Mouse (Mus musculus): ENCODE results near the gene Stat5a. TPM values are rescaled to one million over a fixed set of nuclear protein-coding genes. Genes with fewer than 3 reads are reported as not detected.
A peak's percentile ranks its signal among the peaks of the same experiment; 100 is the strongest.

The Stat5a gene
- total and polyA plus RNA-seq, 2 experiments from 2014 or later, result 4.0 to 5.1 TPM

DNA sequence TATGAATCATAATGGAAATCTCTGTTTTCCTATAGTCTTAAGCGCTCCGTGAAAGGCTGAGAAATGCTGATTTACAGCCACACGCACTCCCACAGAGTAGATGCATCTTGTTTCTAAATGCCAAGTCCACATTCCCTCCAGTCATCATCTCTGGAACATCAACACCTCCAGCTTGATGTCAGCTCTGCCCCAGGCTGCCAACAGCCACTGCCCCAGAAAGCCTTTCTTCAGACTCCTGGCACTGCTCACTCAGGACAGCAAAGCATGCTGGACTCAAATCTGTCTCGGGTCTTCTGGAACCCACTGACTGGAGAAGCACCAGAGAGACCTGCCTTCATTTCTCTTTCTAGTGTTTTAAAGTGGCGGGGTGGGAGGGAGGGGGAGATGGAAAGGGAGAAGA, 33.3 kb downstream of the Stat5a start:
- H3K9me3 ChIP-seq (ENCODE audit: low read length), result no peaks in the 10 kb centered on the region
- H3K4me3 ChIP-seq (ENCODE audit: low read depth, low read length), result no peak overlapping the region
- no peaks in the 10 kb centered on the region for H3K4me1 ChIP-seq (ENCODE audit: insufficient read depth, low read length)
- H3K36me3 ChIP-seq (ENCODE audit: insufficient read depth, low read length), result peaks cover 40% of the 10 kb centered on the region
- H3K9ac ChIP-seq (replicated peaks; ENCODE audit: low read length, poor library complexity, severe bottlenecking), result no peak overlapping the region
- no peak for TF ChIP-seq CTCF (IDR thresholded peaks at IDR 0.05)
- H3K27ac ChIP-seq (ENCODE audit: low read depth, low read length), result no peak overlapping the region
- no peak overlapping the region for H3K4me2 ChIP-seq (ENCODE audit: low read depth, low read length, poor library complexity, severe bottlenecking)
- DNase-seq (ENCODE audit: low spot score) (no peak), ATAC-seq (ENCODE audit: low FRiP score) (no peak)
- no peaks in the 10 kb centered on the region for H3K27me3 ChIP-seq (ENCODE audit: insufficient read depth, low read length)
- WGBS, result 86% methylated on average over 4 of the region's 5 CpGs

DNA sequence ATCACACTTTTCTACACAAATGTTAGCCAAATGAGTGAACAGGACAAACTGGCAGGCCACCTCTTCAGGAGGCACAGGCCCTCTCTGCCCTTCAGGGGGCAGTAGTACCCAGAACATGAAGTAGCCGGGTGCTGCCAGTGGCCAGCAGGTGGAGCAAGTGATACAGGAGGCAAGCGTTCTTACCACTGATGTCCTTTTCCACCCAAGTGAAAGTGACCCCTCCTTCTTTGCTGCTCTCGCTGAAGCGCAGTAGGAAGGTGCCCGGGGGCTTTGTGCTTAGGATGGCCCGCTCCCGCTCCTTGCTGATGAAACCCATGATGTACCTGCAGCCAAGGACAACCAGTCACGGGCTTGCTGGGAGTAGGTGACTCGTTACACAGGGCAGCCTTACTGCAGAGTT, 34.3 kb downstream of the Stat5a start:
- Histone ChIP-seq H3K4me1 (ENCODE audit: insufficient read depth, low read length) (no peaks in the 10 kb centered on the region), H3K9ac (replicated peaks; ENCODE audit: low read length, poor library complexity, severe bottlenecking) (no peak overlapping the region), H3K4me2 (ENCODE audit: low read depth, low read length, poor library complexity, severe bottlenecking) (no peak overlapping the region), H3K27ac (ENCODE audit: low read depth, low read length) (no peak overlapping the region), H3K9me3 (ENCODE audit: low read length) (no peaks in the 10 kb centered on the region), H3K36me3 (ENCODE audit: insufficient read depth, low read length) (peaks cover 37% of the 10 kb centered on the region), H3K4me3 (ENCODE audit: low read depth, low read length) (no peak overlapping the region), H3K27me3 (ENCODE audit: insufficient read depth, low read length) (no peaks in the 10 kb centered on the region)
- ATAC-seq (ENCODE audit: low FRiP score), result no peak
- 10% methylated on average over 9 of the region's 9 CpGs for WGBS
- TF ChIP-seq CTCF (IDR thresholded peaks at IDR 0.05), result peak; percentile 97
- peak; percentile 89 for DNase-seq (ENCODE audit: low spot score)

DNA sequence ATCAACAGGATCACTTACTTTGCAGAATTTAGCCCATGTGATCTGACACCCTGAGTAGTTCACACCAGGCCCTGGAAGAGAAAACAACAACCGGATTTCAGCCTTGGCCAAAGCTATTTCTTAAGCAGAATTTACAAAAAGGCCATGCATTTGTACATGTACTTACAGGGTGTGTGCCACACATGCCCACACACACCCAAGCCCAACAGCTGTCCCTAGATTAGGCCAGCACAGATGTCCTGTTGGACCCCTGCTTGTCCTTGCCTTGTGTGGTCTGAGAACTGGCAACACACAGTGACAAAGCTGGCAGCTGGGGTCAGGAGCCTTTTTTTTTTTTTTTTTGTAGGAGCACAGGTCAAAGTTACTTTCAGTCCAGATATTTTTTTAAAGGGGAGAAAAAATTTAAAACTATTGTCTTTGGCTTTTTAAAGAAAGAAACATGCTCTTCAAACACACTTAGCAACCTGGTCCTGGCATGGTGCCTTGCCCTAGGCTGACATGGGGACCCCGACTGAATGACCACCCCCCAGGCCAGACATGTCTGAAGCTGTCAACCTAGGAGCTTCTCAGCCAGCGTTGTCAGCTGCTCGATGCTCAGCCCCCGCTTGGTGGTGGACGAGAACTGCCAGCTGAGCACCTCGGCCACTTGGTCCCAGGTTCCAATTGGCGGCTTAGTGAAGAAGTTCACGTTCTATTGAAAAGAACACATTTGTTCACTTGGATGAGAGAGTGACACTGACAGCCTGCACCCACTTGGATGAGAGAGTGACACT, 35.2 kb downstream of the Stat5a start:
- Histone ChIP-seq H3K9me3 (ENCODE audit: low read length) (no peaks in the 10 kb centered on the region), H3K4me2 (ENCODE audit: low read depth, low read length, poor library complexity, severe bottlenecking) (no peak overlapping the region), H3K4me1 (ENCODE audit: insufficient read depth, low read length) (no peaks in the 10 kb centered on the region), H3K9ac (replicated peaks; ENCODE audit: low read length, poor library complexity, severe bottlenecking) (no peak overlapping the region), H3K4me3 (ENCODE audit: low read depth, low read length) (no peak overlapping the region), H3K27ac (ENCODE audit: low read depth, low read length) (no peak overlapping the region), H3K36me3 (ENCODE audit: insufficient read depth, low read length) (peaks cover 29% of the 10 kb centered on the region; the same call in 1 of the 2 replicates), H3K27me3 (ENCODE audit: insufficient read depth, low read length) (no peaks in the 10 kb centered on the region)
- whole genome bisulfite sequencing, result 71% methylated on average over 9 of the region's 9 CpGs
- peak; percentile 44 for DNase-seq (ENCODE audit: low spot score)
- TF ChIP-seq CTCF (IDR thresholded peaks at IDR 0.05), result no peak
- ATAC-seq (ENCODE audit: low FRiP score), result no peak

DNA sequence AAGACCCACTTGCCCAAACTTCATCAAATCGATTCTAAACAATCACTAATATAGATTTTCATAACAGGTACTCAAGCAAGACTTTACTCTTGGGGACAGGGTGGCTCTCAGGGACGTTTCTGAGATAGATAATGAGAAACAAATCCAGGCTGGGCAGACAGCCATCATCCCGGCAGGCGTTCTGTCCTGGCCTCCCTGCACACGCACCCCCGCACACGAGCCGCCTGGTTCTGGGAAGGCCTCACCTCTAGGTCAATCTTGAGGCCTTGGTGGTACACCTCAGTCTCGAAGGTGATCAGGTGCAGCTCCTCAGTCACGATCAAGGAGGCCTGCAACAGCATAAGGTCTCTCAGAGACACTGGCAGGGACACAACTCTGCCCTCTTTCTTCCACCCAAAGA, 36.9 kb downstream of the Stat5a start:
- no peak overlapping the region for H3K4me3 ChIP-seq (ENCODE audit: low read depth, low read length)
- no peak overlapping the region for H3K27ac ChIP-seq (ENCODE audit: low read depth, low read length)
- DNase-seq (ENCODE audit: low spot score) (no peak), ATAC-seq (ENCODE audit: low FRiP score) (no peak)
- no peak for TF ChIP-seq CTCF (IDR thresholded peaks at IDR 0.05)
- 58% methylated on average over 10 of the region's 10 CpGs for WGBS
- H3K36me3 ChIP-seq (ENCODE audit: insufficient read depth, low read length), result peaks cover 25% of the 10 kb centered on the region; the same call in 1 of the 2 replicates
- no peaks in the 10 kb centered on the region for H3K27me3 ChIP-seq (ENCODE audit: insufficient read depth, low read length)
- H3K9me3 ChIP-seq (ENCODE audit: low read length), result no peaks in the 10 kb centered on the region
- no peaks in the 10 kb centered on the region for H3K4me1 ChIP-seq (ENCODE audit: insufficient read depth, low read length)
- no peak overlapping the region for H3K9ac ChIP-seq (replicated peaks; ENCODE audit: low read length, poor library complexity, severe bottlenecking)
- no peak overlapping the region for H3K4me2 ChIP-seq (ENCODE audit: low read depth, low read length, poor library complexity, severe bottlenecking)

DNA sequence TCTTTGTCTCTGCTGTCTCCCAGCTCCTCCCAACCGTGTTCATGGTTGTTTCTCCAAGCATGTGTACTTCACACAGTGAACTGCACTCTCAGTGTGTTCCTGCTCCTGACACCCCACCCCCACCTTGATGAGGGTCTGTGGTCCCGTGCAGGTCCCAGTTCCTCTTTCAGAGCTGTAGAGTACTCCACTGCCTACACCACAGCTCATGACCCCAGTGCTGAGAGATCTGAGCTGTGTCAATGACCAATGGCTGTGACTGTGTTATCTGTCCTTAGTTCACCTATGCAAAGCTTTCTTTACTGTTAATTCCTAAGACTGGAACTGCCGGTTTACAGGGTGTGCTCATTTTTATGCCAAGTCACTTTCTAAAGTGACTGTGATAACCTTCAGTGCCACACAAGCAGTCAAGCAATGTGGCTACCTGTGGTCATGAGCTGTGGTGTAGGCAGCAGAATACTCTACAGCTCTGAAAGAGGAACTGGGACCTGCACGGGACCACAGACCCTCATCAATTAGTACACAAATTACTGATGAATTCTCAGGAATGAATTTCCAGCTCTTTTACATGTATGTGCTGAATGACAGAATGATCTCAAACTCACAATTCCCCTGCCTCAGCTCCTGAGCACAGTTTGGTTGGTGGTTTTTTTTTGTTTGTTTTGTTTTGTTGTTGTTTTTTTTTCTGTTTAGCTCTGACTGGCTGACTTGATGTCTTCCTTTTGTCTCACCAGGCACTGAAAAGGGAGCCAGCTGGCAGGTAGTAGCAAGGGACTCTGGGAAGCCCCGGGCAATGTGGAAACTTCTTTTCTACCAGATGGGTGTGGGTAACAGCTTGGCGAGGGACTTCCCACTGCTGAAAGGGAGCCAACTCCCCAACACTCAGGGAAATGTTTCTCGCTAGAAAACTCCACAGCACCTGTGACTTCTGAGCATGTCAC, 38.4 kb downstream of the Stat5a start:
- peak; percentile 67 for DNase-seq (ENCODE audit: low spot score)

More for the DNA sequence above, 38.4 kb downstream of the Stat5a start:
- Histone ChIP-seq H3K4me1 (ENCODE audit: insufficient read depth, low read length) (no peaks in the 10 kb centered on the region), H3K36me3 (ENCODE audit: insufficient read depth, low read length) (peaks cover 25% of the 10 kb centered on the region), H3K9ac (replicated peaks; ENCODE audit: low read length, poor library complexity, severe bottlenecking) (no peak overlapping the region), H3K27ac (ENCODE audit: low read depth, low read length) (no peak overlapping the region), H3K27me3 (ENCODE audit: insufficient read depth, low read length) (no peaks in the 10 kb centered on the region), H3K9me3 (ENCODE audit: low read length) (0 out of 2 replicates have a peak, but pooled peaks cover 4% of the 10 kb centered on the region), H3K4me3 (ENCODE audit: low read depth, low read length) (no peak overlapping the region), H3K4me2 (ENCODE audit: low read depth, low read length, poor library complexity, severe bottlenecking) (no peak overlapping the region)
- no peak for ATAC-seq (ENCODE audit: low FRiP score)
- 63% methylated on average over 7 of the region's 7 CpGs for WGBS
- TF ChIP-seq CTCF (IDR thresholded peaks at IDR 0.05), result no peak
